ENCODE assay signal across 19 mouse cellular contexts in genomic region chr17:10374316-10374715, GRCm38 (mm10). TPM values are rescaled to one million over a fixed set of nuclear protein-coding genes. Genes with fewer than 3 reads are reported as not detected.
DNase-seq lines count a peak whose midpoint lies in the region; ATAC-seq and TF ChIP-seq lines count a peak whose summit lies in the region.
"Had no signal": no experiment of that assay in that cellular context is flagged by ENCODE, and none has a peak within 500 bp of the region (broad histone marks: within the 10 kb centered on the region; RNA-seq: fewer than 3 reads in every experiment).

No protein-coding gene starts in this region.

- H3K9ac ChIP-seq in forebrain, embryonic 15.5 days (replicated peaks): no peak overlapping the region
- H3K9ac ChIP-seq in heart, embryonic 16.5 days (ENCODE audit: low read length): peak overlapping the region; percentile 39; the same call in 1 of the 2 replicates
- no peak overlapping the region for H3K9ac ChIP-seq in ES-Bruce4 (ENCODE audit: low read depth, poor library complexity, severe bottlenecking)
- H3K9ac ChIP-seq: neural tube, embryonic 12.5 days had no signal

- peak overlapping the region; percentile 67 for H3K27ac ChIP-seq in forebrain, embryonic 10.5 days
- H3K27ac ChIP-seq in forebrain, embryonic 15.5 days (replicated peaks): no peak overlapping the region
- H3K27ac ChIP-seq in heart, embryonic 16.5 days (ENCODE audit: low read length): peak overlapping the region; percentile 75
- H3K27ac ChIP-seq in ES-Bruce4 (ENCODE audit: insufficient read depth, low read length): no peak overlapping the region
- 0 out of 2 replicates have a peak overlapping the region, but pooled peaks have one; percentile 46 for H3K27ac ChIP-seq in limb, embryonic 10.5 days
- H3K27ac ChIP-seq: neural tube, embryonic 12.5 days had no signal

- H3K36me3 ChIP-seq in forebrain, embryonic 10.5 days (replicated peaks): no peaks in the 10 kb centered on the region
- no peaks in the 10 kb centered on the region for H3K36me3 ChIP-seq in forebrain, embryonic 15.5 days
- H3K36me3 ChIP-seq in heart, embryonic 16.5 days (ENCODE audit: control insufficient read depth, insufficient read depth): no peaks in the 10 kb centered on the region
- H3K36me3 ChIP-seq in ES-Bruce4 (ENCODE audit: control insufficient read depth, insufficient read depth, low read length, poor library complexity, severe bottlenecking): no peaks in the 10 kb centered on the region
- H3K36me3 ChIP-seq in limb, embryonic 10.5 days: no peaks in the 10 kb centered on the region
- H3K36me3 ChIP-seq: neural tube, embryonic 12.5 days had no signal

- H3K27me3 ChIP-seq in forebrain, embryonic 10.5 days (ENCODE audit: poor library complexity, severe bottlenecking): no peaks in the 10 kb centered on the region
- H3K27me3 ChIP-seq in forebrain, embryonic 15.5 days: no peaks in the 10 kb centered on the region
- H3K27me3 ChIP-seq in heart, embryonic 16.5 days (ENCODE audit: control insufficient read depth, insufficient read depth, low read length): no peaks in the 10 kb centered on the region
- no peaks in the 10 kb centered on the region for H3K27me3 ChIP-seq in ES-Bruce4 (ENCODE audit: control insufficient read depth, insufficient read depth, low read length, poor library complexity, severe bottlenecking)
- no peaks in the 10 kb centered on the region for H3K27me3 ChIP-seq in limb, embryonic 10.5 days (ENCODE audit: low read depth, poor library complexity, severe bottlenecking)
- H3K27me3 ChIP-seq: CH12.LX; neural tube, embryonic 12.5 days; Patski had no signal

- no peak for TF ChIP-seq CTCF in ES-Bruce4 (IDR thresholded peaks at IDR 0.05; ENCODE audit: low read depth, low read length)

- H3K4me1 ChIP-seq in forebrain, embryonic 10.5 days: peaks cover 34% of the 10 kb centered on the region
- no peaks in the 10 kb centered on the region for H3K4me1 ChIP-seq in forebrain, embryonic 15.5 days
- H3K4me1 ChIP-seq in heart, embryonic 16.5 days (ENCODE audit: control insufficient read depth, insufficient read depth, low read length): peaks cover 61% of the 10 kb centered on the region
- H3K4me1 ChIP-seq in ES-Bruce4 (ENCODE audit: control insufficient read depth, insufficient read depth, low read length): peaks cover 11% of the 10 kb centered on the region
- peaks cover 40% of the 10 kb centered on the region for H3K4me1 ChIP-seq in limb, embryonic 10.5 days

- 30% methylated on average over 7 of the region's 7 CpGs for WGBS in forebrain, embryonic 10.5 days
- WGBS in forebrain, embryonic 15.5 days: 24% methylated on average over 7 of the region's 7 CpGs
- 45% methylated on average over 7 of the region's 7 CpGs for WGBS in heart, embryonic 16.5 days
- 82% methylated on average over 7 of the region's 7 CpGs for WGBS in limb, embryonic 10.5 days

- peak; percentile 93 for TF ChIP-seq EP300 in ES-Bruce4 (IDR thresholded peaks at IDR 0.05; ENCODE audit: insufficient read depth, low read depth, low read length)

- no peak for TF ChIP-seq POLR2A in ES-Bruce4 (IDR thresholded peaks at IDR 0.05; ENCODE audit: insufficient read depth, low read length)

- H3K4me3 ChIP-seq in forebrain, embryonic 10.5 days: no peak overlapping the region
- H3K4me3 ChIP-seq in forebrain, embryonic 15.5 days: no peak overlapping the region
- H3K4me3 ChIP-seq in heart, embryonic 16.5 days (ENCODE audit: low read length): no peak overlapping the region
- H3K4me3 ChIP-seq in ES-Bruce4 (ENCODE audit: low read depth, low read length): no peak overlapping the region
- no peak overlapping the region for H3K4me3 ChIP-seq in limb, embryonic 10.5 days
- H3K4me3 ChIP-seq: neural tube, embryonic 12.5 days had no signal

- ATAC-seq in forebrain, embryonic 15.5 days (replicated peaks): no peak
- ATAC-seq in heart, embryonic 16.5 days (replicated peaks; ENCODE audit: extremely low read depth, insufficient read depth, low FRiP score): no peak
- ATAC-seq: Patski had no signal

- no peak overlapping the region for H3K4me2 ChIP-seq in forebrain, embryonic 15.5 days (replicated peaks)
- H3K4me2 ChIP-seq in heart, embryonic 16.5 days (ENCODE audit: low read depth, low read length): no peak overlapping the region
- H3K4me2 ChIP-seq: neural tube, embryonic 12.5 days had no signal

- DNase-seq in forebrain, embryonic 10.5 days (ENCODE audit: extremely low spot score, low spot score): no peak
- no peak for DNase-seq in heart, postnatal 14 days
- no peak for DNase-seq in limb, embryonic 10.5 days (ENCODE audit: low spot score)
- no peak for DNase-seq in urinary bladder, adult 2 months (ENCODE audit: low spot score)
- no peak for DNase-seq in right cerebral cortex, postnatal 10 days (ENCODE audit: low spot score in 2 of 2)
- DNase-seq: cerebellum, adult 18-20 months; heart, postnatal 4 days; kidney, adult 11 months; kidney, postnatal 36 days; liver; lung, adult 18-20 months; lung, postnatal 36 days; midbrain, embryonic 14.5 days had no signal

- intact Hi-C loops in heart, postnatal 14 days (cut with DNase I): loop anchor here (5.0 kb wide), 1 partner anchor 52 kb away; no protein-coding TSS in a partner anchor

- no peaks in the 10 kb centered on the region for H3K9me3 ChIP-seq in forebrain, embryonic 10.5 days
- H3K9me3 ChIP-seq in forebrain, embryonic 15.5 days: no peaks in the 10 kb centered on the region
- H3K9me3 ChIP-seq in heart, embryonic 16.5 days (replicated peaks; ENCODE audit: control insufficient read depth, low read length): no peaks in the 10 kb centered on the region
- peaks cover 10% of the 10 kb centered on the region; the same call in 1 of the 2 replicates for H3K9me3 ChIP-seq in ES-Bruce4 (replicated peaks; ENCODE audit: control insufficient read depth, insufficient read depth, low read length, poor library complexity, severe bottlenecking)
- no peaks in the 10 kb centered on the region for H3K9me3 ChIP-seq in limb, embryonic 10.5 days (replicated peaks)
- H3K9me3 ChIP-seq: neural tube, embryonic 12.5 days had no signal

RNA-seq across cellular contexts. Expression of gene Qk, which starts 54.7 kb away (rescaled TPM):
- polyA plus RNA-seq in forebrain, embryonic 10.5 days (2016; fragmentation: Nextera tagmentation; extraction: Ambion mirVana): 40.5 and 47.0 TPM in 2 replicates
- polyA plus RNA-seq in forebrain, embryonic 15.5 days (2015; fragmentation: Nextera tagmentation; extraction: Ambion mirVana): 45.4 and 45.5 TPM in 2 replicates
- 38.1 and 39.9 TPM in 2 replicates for polyA plus RNA-seq in heart, embryonic 16.5 days (2015; fragmentation: Nextera tagmentation; extraction: Ambion mirVana)
- total RNA-seq in heart, postnatal 14 days (2021): 100 to 1,000 TPM; 417 to 428 TPM
- 240 and 252 TPM in 2 replicates for polyA plus RNA-seq in ES-Bruce4 (2011; ENCODE audit: insufficient read depth, insufficient read length, low read depth, missing spikeins)
- polyA plus RNA-seq in limb, embryonic 10.5 days (2016; fragmentation: Nextera tagmentation; extraction: Ambion mirVana): 23.9 and 24.2 TPM in 2 replicates
- 74.0 and 86.9 TPM in 2 replicates for polyA plus RNA-seq in urinary bladder, adult 2 months (2012; rRNA removed)

Comparison
In these comparisons a context has a peak if more than half of its experiments do, and no peak if none do; other contexts are left out.
1. H3K27ac ChIP-seq: peak in forebrain, embryonic 10.5 days (single experiment), heart, embryonic 16.5 days (single experiment) and limb, embryonic 10.5 days (single experiment); none in forebrain, embryonic 15.5 days (single experiment) and ES-Bruce4 (single experiment).